Mouse (Mus musculus) forebrain, embryonic 15.5 days (tissue): ENCODE measurements around the gene Ncapd2. TPM values are rescaled to one million over a fixed set of nuclear protein-coding genes. Genes with fewer than 3 reads are reported as not detected.

Experiments used
- ATAC-seq: fragments of 200-750 bp; cut with Nextera tagmentation; replicated peaks from 2 replicates; pipeline ENCODE4 v1.8.0; 2017; ENCODE audit warnings: mild to moderate bottlenecking, moderate TSS enrichment, moderate library complexity
- H3K27ac ChIP-seq: fragments of 300-500 bp; sonication (generic); replicated peaks from 2 replicates; pipeline ENCODE4 v1.5.1; 2015; ENCODE audit warnings: mild to moderate bottlenecking, inconsistent platforms
- H3K27me3 ChIP-seq: fragments of 300-500 bp; sonication (generic); 2 replicates; pipeline ENCODE4 v1.6.1; 2015; ENCODE audit warnings: inconsistent platforms
- H3K36me3 ChIP-seq: fragments of 300-500 bp; sonication (generic); 2 replicates; pipeline ENCODE4 v1.6.1; 2015; ENCODE audit warnings: mild to moderate bottlenecking, inconsistent platforms
- H3K4me1 ChIP-seq: fragments of 300-500 bp; sonication (generic); 2 replicates; pipeline ENCODE4 v1.6.1; 2015; ENCODE audit warnings: inconsistent platforms
- H3K4me2 ChIP-seq: fragments of 300-500 bp; sonication (generic); replicated peaks from 2 replicates; pipeline ENCODE4 v1.6.1; 2015; ENCODE audit warnings: mild to moderate bottlenecking, inconsistent platforms
- H3K4me3 ChIP-seq: fragments of 300-500 bp; sonication (generic); 2 replicates; pipeline ENCODE4 v1.5.1; 2015; ENCODE audit warnings: mild to moderate bottlenecking, inconsistent platforms
- H3K9ac ChIP-seq: fragments of 300-500 bp; sonication (generic); replicated peaks from 2 replicates; pipeline ENCODE4 v1.6.1; 2015; ENCODE audit warnings: mild to moderate bottlenecking, inconsistent platforms
- H3K9me3 ChIP-seq: fragments of 300-500 bp; sonication (generic); 2 replicates; pipeline ENCODE4 v1.6.1; 2016; ENCODE audit warnings: inconsistent platforms
- WGBS: fragments of 180-500 bp; shearing (Covaris S2); methylation state at CpG from one replicate; pipeline ENCODE4 v1.1.7; 2015; ENCODE audit warnings: mixed read lengths; 5-methylcytosine and 5-hydroxymethylcytosine counted together
- polyA plus RNA-seq: library from polyadenylated mRNA; unstranded; fragments of >200 nt; fragmentation: Nextera tagmentation; extraction: Ambion mirVana; gene quantifications from 2 replicates; pipeline ENCODE4 v1.2.1, GENCODE M21; 2015

The Ncapd2 gene
- polyA plus RNA-seq, 1 experiment from 2014 or later = 99.5 TPM

GRCm38 (mm10) chr6:125160854-125161760 lies 30.4 kb downstream of the Ncapd2 start:
- 16% methylated on average over 22 of the region's 22 CpGs for WGBS
- no peak overlapping the region for H3K4me2 ChIP-seq

GRCm38 (mm10) chr6:125160558-125160853 lies 31.0 kb downstream of the Ncapd2 start:
- H3K27ac ChIP-seq = peak overlapping the region; percentile 40
- peaks cover 40% of the 10 kb centered on the region for H3K4me1 ChIP-seq
- no peak overlapping the region for H3K9ac ChIP-seq
- no peak overlapping the region for H3K4me2 ChIP-seq
- no peak overlapping the region for H3K4me3 ChIP-seq
- H3K27me3 ChIP-seq = no peaks in the 10 kb centered on the region
- H3K36me3 ChIP-seq = peaks cover 45% of the 10 kb centered on the region
- H3K9me3 ChIP-seq = no peaks in the 10 kb centered on the region
- WGBS = 57% methylated on average over 10 of the region's 10 CpGs
- no peak for ATAC-seq

More at GRCm38 (mm10) chr6:125160854-125161760, 30.4 kb downstream of the Ncapd2 start:
- Histone ChIP-seq H3K4me3 (no peak overlapping the region), H3K9me3 (no peaks in the 10 kb centered on the region), H3K9ac (no peak overlapping the region), H3K27ac (peak overlapping the region; percentile 40), H3K4me1 (peaks cover 42% of the 10 kb centered on the region), H3K27me3 (no peaks in the 10 kb centered on the region), H3K36me3 (peaks cover 42% of the 10 kb centered on the region)
- ATAC-seq = no peak

- Histone ChIP-seq H3K4me1 (peaks cover 40% of the 10 kb centered on the region), H3K36me3 (peaks cover 45% of the 10 kb centered on the region), H3K4me2 (no peak overlapping the region), H3K4me3 (no peak overlapping the region), H3K27ac (peak overlapping the region; percentile 40), H3K9me3 (no peaks in the 10 kb centered on the region), H3K27me3 (no peaks in the 10 kb centered on the region), H3K9ac (no peak overlapping the region)
- ATAC-seq = no peak
- WGBS = 83% methylated on average over 7 of the region's 7 CpGs
Measured at GRCm38 (mm10) chr6:125159773-125160557, 31.5 kb downstream of the Ncapd2 start.

- H3K4me2 ChIP-seq = no peak overlapping the region
- H3K27me3 ChIP-seq = no peaks in the 10 kb centered on the region
- peaks cover 36% of the 10 kb centered on the region for H3K4me1 ChIP-seq
- H3K9me3 ChIP-seq = no peaks in the 10 kb centered on the region
- WGBS = 91% methylated on average over 15 of the region's 15 CpGs
- no peak overlapping the region for H3K9ac ChIP-seq
- H3K27ac ChIP-seq = no peak overlapping the region
- no peak for ATAC-seq
- H3K36me3 ChIP-seq = peaks cover 47% of the 10 kb centered on the region
- no peak overlapping the region for H3K4me3 ChIP-seq
Measured at GRCm38 (mm10) chr6:125158944-125159492, 32.5 kb downstream of the Ncapd2 start.

GRCm38 (mm10) chr6:125156903-125157614 lies 34.4 kb downstream of the Ncapd2 start:
- H3K36me3 ChIP-seq = peaks cover 51% of the 10 kb centered on the region
- H3K9ac ChIP-seq = no peak overlapping the region
- no peak overlapping the region for H3K27ac ChIP-seq
- no peak overlapping the region for H3K4me3 ChIP-seq
- peaks cover 20% of the 10 kb centered on the region for H3K4me1 ChIP-seq
- no peaks in the 10 kb centered on the region for H3K9me3 ChIP-seq
- H3K4me2 ChIP-seq = no peak overlapping the region
- H3K27me3 ChIP-seq = no peaks in the 10 kb centered on the region
- 32% methylated on average over 7 of the region's 7 CpGs for WGBS
- no peak for ATAC-seq

- ATAC-seq = no peak
- no peak overlapping the region for H3K4me2 ChIP-seq
- peaks cover 15% of the 10 kb centered on the region for H3K4me1 ChIP-seq
- H3K9ac ChIP-seq = no peak overlapping the region
- H3K27ac ChIP-seq = no peak overlapping the region
- peaks cover 51% of the 10 kb centered on the region for H3K36me3 ChIP-seq
- no peaks in the 10 kb centered on the region for H3K27me3 ChIP-seq
- H3K9me3 ChIP-seq = no peaks in the 10 kb centered on the region
- WGBS = 94% methylated on average over 3 of the region's 3 CpGs
- no peak overlapping the region for H3K4me3 ChIP-seq
Measured at GRCm38 (mm10) chr6:125156491-125156890, 35.0 kb downstream of the Ncapd2 start.

GRCm38 (mm10) chr6:125155262-125155661 lies 36.2 kb downstream of the Ncapd2 start:
- Histone ChIP-seq H3K27ac (no peak overlapping the region), H3K4me3 (no peak overlapping the region), H3K4me2 (no peak overlapping the region), H3K27me3 (no peaks in the 10 kb centered on the region), H3K9ac (no peak overlapping the region), H3K9me3 (no peaks in the 10 kb centered on the region), H3K4me1 (peaks cover 3% of the 10 kb centered on the region), H3K36me3 (peaks cover 39% of the 10 kb centered on the region)
- 91% methylated on average over 8 of the region's 8 CpGs for WGBS
- no peak for ATAC-seq

- Histone ChIP-seq H3K9me3 (no peaks in the 10 kb centered on the region), H3K9ac (no peak overlapping the region), H3K36me3 (peaks cover 35% of the 10 kb centered on the region), H3K4me2 (no peak overlapping the region), H3K27ac (no peak overlapping the region), H3K4me3 (no peak overlapping the region), H3K4me1 (no peaks in the 10 kb centered on the region), H3K27me3 (no peaks in the 10 kb centered on the region)
- no peak for ATAC-seq
Measured at GRCm38 (mm10) chr6:125154550-125154949, 37.0 kb downstream of the Ncapd2 start.

- Histone ChIP-seq H3K9ac (no peak overlapping the region), H3K4me1 (peaks cover 3% of the 10 kb centered on the region; the same call in 1 of the 2 replicates), H3K36me3 (peaks cover 26% of the 10 kb centered on the region)
Measured at GRCm38 (mm10) chr6:125153682-125154081, 37.8 kb downstream of the Ncapd2 start.

GRCm38 (mm10) chr6:125153018-125153389 lies 38.5 kb downstream of the Ncapd2 start:
- ATAC-seq = no peak
- Histone ChIP-seq H3K4me2 (no peak overlapping the region), H3K27ac (no peak overlapping the region), H3K4me3 (no peak overlapping the region), H3K4me1 (peaks cover 9% of the 10 kb centered on the region), H3K27me3 (no peaks in the 10 kb centered on the region), H3K9ac (no peak overlapping the region), H3K9me3 (no peaks in the 10 kb centered on the region), H3K36me3 (peaks cover 23% of the 10 kb centered on the region)
- WGBS = 84% methylated on average over 5 of the region's 5 CpGs

More at GRCm38 (mm10) chr6:125153682-125154081, 37.8 kb downstream of the Ncapd2 start:
- H3K9me3 ChIP-seq = no peaks in the 10 kb centered on the region
- H3K27me3 ChIP-seq = no peaks in the 10 kb centered on the region
- 93% methylated on average over 4 of the region's 4 CpGs for WGBS
- ATAC-seq = no peak
- H3K27ac ChIP-seq = no peak overlapping the region
- no peak overlapping the region for H3K4me3 ChIP-seq
- no peak overlapping the region for H3K4me2 ChIP-seq

GRCm38 (mm10) chr6:125152212-125153017 lies 39.1 kb downstream of the Ncapd2 start:
- Histone ChIP-seq H3K4me3 (no peak overlapping the region), H3K9me3 (no peaks in the 10 kb centered on the region), H3K36me3 (peaks cover 23% of the 10 kb centered on the region), H3K27ac (no peak overlapping the region), H3K9ac (no peak overlapping the region), H3K4me2 (no peak overlapping the region), H3K27me3 (no peaks in the 10 kb centered on the region), H3K4me1 (peaks cover 15% of the 10 kb centered on the region)
- ATAC-seq = no peak
- WGBS = 87% methylated on average over 22 of the region's 22 CpGs
